Mouse (Mus musculus): ENCODE results near the gene Bex2. TPM values are rescaled to one million over a fixed set of nuclear protein-coding genes. Genes with fewer than 3 reads are reported as not detected.

Gene Bex2
- polyA plus RNA-seq (2012; fragmentation: generic; extraction: Trizol), result under 1 TPM in 1 of 2 experiments, not detected in 1; 0.02 TPM

GRCm38 (mm10) chrX:136068020-136068419, at the start of gene Bex2:
Bex2 (minus strand) TSS chrX:136068236.

GRCm38 (mm10) chrX:136085155-136085554, 17.1 kb upstream of the Bex2 start, which contains the start of gene Nxf3:
Nxf3 (minus strand) TSS chrX:136085255.

GRCm38 (mm10) chrX:136032799-136033763, 35.0 kb downstream of the Bex2 start, which contains the start of gene Arxes1:
Arxes1 (plus strand) TSS chrX:136033367.

Other genes starting within 250 kb of the Bex2 start
- gene Gprasp2, start 229.2 kb downstream of the Bex2 start, polyA plus RNA-seq (2012; fragmentation: generic; extraction: Trizol), result under 1 TPM in 1 of 2 experiments, not detected in 1; 0.01 TPM
- under 1 TPM; 0.06 to 0.27 TPM for gene Arxes2, start 74.4 kb downstream of the Bex2 start, polyA plus RNA-seq (2012; fragmentation: generic; extraction: Trizol)
- gene Arxes1, start 34.9 kb downstream of the Bex2 start, polyA plus RNA-seq (2012; fragmentation: generic; extraction: Trizol), result not detected
- under 1 TPM; 0.05 to 0.54 TPM for gene Nxf3, start 17.0 kb upstream of the Bex2 start, polyA plus RNA-seq (2012; fragmentation: generic; extraction: Trizol)
- not detected for gene Bex4, start 70.8 kb upstream of the Bex2 start, polyA plus RNA-seq (2012; fragmentation: generic; extraction: Trizol)
- 10 to 100 TPM; 23.0 to 36.2 TPM for gene Tceal8, start 104.1 kb upstream of the Bex2 start, polyA plus RNA-seq (2012; fragmentation: generic; extraction: Trizol)
- gene Tceal5, start 135.6 kb upstream of the Bex2 start, polyA plus RNA-seq (2012; fragmentation: generic; extraction: Trizol), result not detected
- gene Tceal7, start 146.5 kb upstream of the Bex2 start, polyA plus RNA-seq (2012; fragmentation: generic; extraction: Trizol), result not detected
- gene Bex1, start 147.3 kb upstream of the Bex2 start, polyA plus RNA-seq (2012; fragmentation: generic; extraction: Trizol), result under 1 TPM in 1 of 2 experiments, not detected in 1; 0.06 TPM
- gene Tceal9, start 176.8 kb upstream of the Bex2 start, polyA plus RNA-seq (2012; fragmentation: generic; extraction: Trizol), result 10 to 100 TPM; 15.1 to 99.1 TPM
- gene Bex3, start 202.0 kb upstream of the Bex2 start, polyA plus RNA-seq (2012; fragmentation: generic; extraction: Trizol), result 100 to 1,000 TPM; 334 to 420 TPM

Data from C3H10T1/2 (cell line).